Mouse (Mus musculus) gastrocnemius, adult 2 months (tissue): ENCODE data around the gene Cnot8. TPM values are rescaled to one million over a fixed set of nuclear protein-coding genes. Genes with fewer than 3 reads are reported as not detected.

Source experiments
- DNase-seq: peaks from one replicate; pipeline ENCODE4 v3.0.0; 2022
- H3K27ac ChIP-seq: fragments of 200-600 bp; 2 replicates; pipeline ENCODE4 v1.8.1; 2022; ENCODE audit warnings: mild to moderate bottlenecking
- H3K4me3 ChIP-seq: fragments of 200-600 bp; 2 replicates; pipeline ENCODE4 v1.8.1; 2022; ENCODE audit warnings: mild to moderate bottlenecking, moderate library complexity
- CTCF ChIP-seq: fragments of 200-600 bp; IDR thresholded peaks from 2 replicates; pipeline ENCODE4 v1.8.1; 2022; ENCODE audit warnings: antibody characterized with exemption, mild to moderate bottlenecking, moderate library complexity
- intact Hi-C: fragments of 180-260 bp; cut with DNase I; formaldehyde crosslinking; loops from one replicate; pipeline ENCODE4 v1.15.1; 2025
- total RNA-seq, 2 experiments: library from RNA; stranded (reverse); gene quantifications; 2 replicates each; pipeline ENCODE4 v1.2.3; 2021

Cnot8 gene
- total RNA-seq, 2 experiments from 2014 or later: 28.4 to 38.0 TPM

- Histone ChIP-seq H3K4me3 (no peak overlapping the region), H3K27ac (no peak overlapping the region)
- no peak for TF ChIP-seq CTCF
- intact Hi-C loops: no loop called here
- DNase-seq: no peak
Observed at GRCm38 (mm10) chr11:58135296-58135695, 31.3 kb downstream of the Cnot8 start.

DNA sequence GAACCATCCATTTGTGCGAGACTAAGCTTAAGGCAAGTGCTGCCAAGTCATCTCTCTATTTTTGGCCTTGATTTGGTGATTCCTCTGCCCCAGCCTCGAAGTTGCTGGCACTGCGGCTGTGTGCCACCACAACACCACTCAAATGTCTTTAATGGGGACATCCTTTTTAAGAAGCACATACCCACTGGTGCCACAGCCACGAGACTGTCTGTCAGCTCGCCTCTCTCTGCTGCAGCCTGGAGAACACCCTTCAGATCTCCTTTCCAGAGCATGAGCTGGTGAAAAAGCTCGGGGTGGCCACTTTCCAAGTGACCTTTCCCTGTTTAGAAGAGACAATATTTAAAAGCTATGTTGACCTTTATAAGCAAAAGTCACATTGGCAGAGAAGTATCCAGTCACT lies 32.7 kb downstream of the Cnot8 start:
- peak; percentile 56 for DNase-seq
- TF ChIP-seq CTCF: no peak
- no peak overlapping the region for H3K4me3 ChIP-seq

DNA sequence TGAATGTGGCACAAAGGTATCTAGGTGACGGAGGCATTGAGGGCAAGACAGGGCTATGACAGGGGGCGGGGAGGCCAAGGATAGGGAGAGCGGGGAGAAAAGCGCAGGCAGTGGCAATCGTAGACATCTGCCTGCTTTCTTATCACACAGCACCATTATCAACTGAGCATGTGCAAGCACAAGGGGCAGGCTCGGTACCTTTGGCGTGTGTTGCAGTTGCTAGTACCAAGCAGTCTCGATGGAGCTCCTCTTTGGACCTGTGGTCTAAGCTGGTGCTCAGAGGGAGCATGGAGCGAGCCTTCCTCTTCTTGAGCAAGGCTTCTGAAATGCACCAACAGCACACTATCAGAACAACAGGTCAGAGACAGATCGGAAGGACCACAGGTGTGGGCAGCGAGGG lies 34.9 kb downstream of the Cnot8 start:
- no peak overlapping the region for H3K4me3 ChIP-seq
- no peak for DNase-seq
- no peak for TF ChIP-seq CTCF
- intact Hi-C loops: no loop called here
- H3K27ac ChIP-seq: no peak overlapping the region

More for the DNA sequence above, 32.7 kb downstream of the Cnot8 start:
- peak overlapping the region; percentile 70 for H3K27ac ChIP-seq
- intact Hi-C loops: no loop called here

DNA sequence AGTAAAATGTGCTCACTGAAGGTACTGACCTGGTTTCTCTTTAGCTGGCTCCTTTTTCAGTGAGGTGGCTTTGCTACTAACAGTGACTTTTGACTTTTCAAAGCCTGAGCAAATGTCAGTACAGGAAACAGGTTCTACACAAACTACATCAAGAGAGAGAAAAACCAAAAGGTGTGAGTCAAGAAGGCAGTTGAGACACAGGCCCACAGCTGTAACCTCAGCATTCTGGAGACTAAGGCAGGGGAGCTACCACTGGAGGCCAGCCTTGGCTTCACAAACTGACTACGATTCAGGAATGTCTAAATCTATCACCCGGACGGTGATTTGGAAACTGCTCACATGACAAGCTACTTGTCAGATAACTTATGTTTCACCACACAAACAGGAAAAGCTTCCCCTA lies 35.5 kb downstream of the Cnot8 start:
- Histone ChIP-seq H3K4me3 (no peak overlapping the region), H3K27ac (peak overlapping the region; percentile 16; the same call in 1 of the 2 replicates)
- DNase-seq: no peak
- intact Hi-C loops: no loop called here
- no peak for TF ChIP-seq CTCF

DNA sequence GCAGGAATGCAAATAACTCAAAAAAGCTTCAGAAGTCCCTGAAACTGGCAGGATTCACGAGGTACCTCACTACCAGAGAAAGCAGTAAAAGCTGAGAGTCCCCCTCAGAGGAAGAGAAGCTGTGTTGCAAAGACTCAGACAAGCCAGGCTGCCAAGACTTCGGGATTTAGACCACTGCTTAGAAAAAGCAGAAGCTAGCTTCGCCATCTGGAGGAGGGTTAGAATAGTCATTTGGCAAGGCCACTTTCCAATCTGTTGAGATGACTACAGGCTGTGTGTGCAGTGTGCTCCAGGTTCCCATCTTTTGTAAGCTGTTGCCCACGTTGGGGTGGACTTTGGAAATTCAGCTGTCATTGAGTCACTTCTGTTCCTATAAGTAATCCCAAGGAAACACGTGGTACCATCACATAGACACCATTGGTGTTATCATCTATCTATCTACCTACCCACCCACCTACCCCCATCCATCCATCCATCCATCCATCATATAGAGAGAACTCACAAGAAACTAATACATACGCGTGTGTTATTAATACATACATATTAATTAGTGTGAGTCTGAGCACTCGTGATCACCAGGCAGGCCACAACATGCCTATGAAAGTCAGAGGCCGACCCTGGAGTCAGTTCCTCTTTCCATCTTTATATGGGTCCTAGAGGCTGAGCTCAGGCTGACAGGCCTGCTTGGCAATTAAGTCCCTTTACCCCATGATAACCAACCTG lies 39.9 kb downstream of the Cnot8 start:
- Histone ChIP-seq H3K27ac (no peak overlapping the region), H3K4me3 (no peak overlapping the region)
- no peak for TF ChIP-seq CTCF
- intact Hi-C loops: no loop called here
- no peak for DNase-seq

GRCm38 (mm10) chr11:58146241-58146640 lies 42.3 kb downstream of the Cnot8 start:
- intact Hi-C loops: no loop called here
- DNase-seq: peak; percentile 57
- no peak for TF ChIP-seq CTCF
- Histone ChIP-seq H3K27ac (no peak overlapping the region), H3K4me3 (no peak overlapping the region)

- no peak overlapping the region for H3K4me3 ChIP-seq
- no peak overlapping the region for H3K27ac ChIP-seq
- no peak for TF ChIP-seq CTCF
- intact Hi-C loops: no loop called here
- no peak for DNase-seq
Observed at GRCm38 (mm10) chr11:58155458-58155857, 51.5 kb downstream of the Cnot8 start.

GRCm38 (mm10) chr11:58156871-58157270 lies 52.9 kb downstream of the Cnot8 start:
- DNase-seq: no peak
- no peak for TF ChIP-seq CTCF
- Histone ChIP-seq H3K4me3 (no peak overlapping the region), H3K27ac (no peak overlapping the region)
- intact Hi-C loops: no loop called here

GRCm38 (mm10) chr11:58165072-58165471 lies 61.1 kb downstream of the Cnot8 start:
- no peak overlapping the region for H3K27ac ChIP-seq
- peak; percentile 34; the same call in 1 of the 2 replicates for TF ChIP-seq CTCF
- DNase-seq: no peak
- intact Hi-C loops: loop anchor here (5.0 kb wide), 1 partner anchor 48 kb away; no protein-coding TSS in a partner anchor
- H3K4me3 ChIP-seq: no peak overlapping the region

- no peak for DNase-seq
- H3K4me3 ChIP-seq: peak overlapping the region; percentile 85
- intact Hi-C loops: loop anchor here (5.0 kb wide), 1 partner anchor 50 kb away; no protein-coding TSS in a partner anchor
- TF ChIP-seq CTCF: no peak
- peak overlapping the region; percentile 91 for H3K27ac ChIP-seq
Observed at GRCm38 (mm10) chr11:58167822-58168166, 63.8 kb downstream of the Cnot8 start.

Other genes with a start within 250 kb of the Cnot8 start
- 10 to 100 TPM; 90.4 to 98.4 TPM for gene Larp1, start 95.1 kb upstream of the Cnot8 start, total RNA-seq
- gene Gm12248, start 11.0 kb upstream of the Cnot8 start, total RNA-seq: not detected
- 10 to 100 TPM in 1 of 2 experiments, 1 to 10 TPM in 1; 8.7 to 10.9 TPM for gene Gemin5, start 64.4 kb downstream of the Cnot8 start, total RNA-seq
- gene Mrpl22, start 67.5 kb downstream of the Cnot8 start, total RNA-seq: 10 to 100 TPM; 35.6 to 45.8 TPM
- gene Igtp, start 95.4 kb downstream of the Cnot8 start, total RNA-seq: 1 to 10 TPM; 6.5 to 9.7 TPM
- 10 to 100 TPM in 1 of 2 experiments, 1 to 10 TPM in 1; 8.7 to 14.6 TPM for gene Irgm2, start 95.5 kb downstream of the Cnot8 start, total RNA-seq
- gene 4930438A08Rik, start 170.6 kb downstream of the Cnot8 start, total RNA-seq: not detected
- 1 to 10 TPM; 4.1 to 5.0 TPM for gene Zfp692, start 202.9 kb downstream of the Cnot8 start, total RNA-seq
- gene Zfp672, start 226.2 kb downstream of the Cnot8 start, total RNA-seq: 10 to 100 TPM; 43.1 to 44.6 TPM
- 10 to 100 TPM; 21.2 to 23.5 TPM for gene Sh3bp5l, start 226.6 kb downstream of the Cnot8 start, total RNA-seq